ENCODE assay signal across 18 mouse cellular contexts in genomic region chr13:97175520-97176264, GRCm38 (mm10). TPM values are rescaled to one million over a fixed set of nuclear protein-coding genes. Genes with fewer than 3 reads are reported as not detected.
DNase-seq lines count a peak whose midpoint lies in the region; ATAC-seq and TF ChIP-seq lines count a peak whose summit lies in the region.
"Had no signal": no experiment of that assay in that cellular context is flagged by ENCODE, and none has a peak within 500 bp of the region (broad histone marks: within the 10 kb centered on the region; RNA-seq: fewer than 3 reads in every experiment).

No protein-coding gene starts in this region.

- H3K27me3 ChIP-seq in liver, embryonic 15.5 days, result no peaks in the 10 kb centered on the region
- H3K27me3 ChIP-seq in liver, postnatal 0 days (ENCODE audit: insufficient read depth, low read length), result no peaks in the 10 kb centered on the region
- no peaks in the 10 kb centered on the region for H3K27me3 ChIP-seq in intestine, embryonic 15.5 days (replicated peaks)
- H3K27me3 ChIP-seq: heart, embryonic 13.5 days; megakaryocyte, embryonic 14.5 days; stomach, embryonic 15.5 days had no signal

- intact Hi-C loops in heart, postnatal 25 days (cut with DNase I), result no loop called here
- intact Hi-C loops in left cerebral cortex, adult 2 months (cut with DNase I), result loop anchor here (10.0 kb wide), 1 partner anchor 1079 kb away; no protein-coding TSS in a partner anchor

- no peak for ATAC-seq in liver, embryonic 15.5 days (ENCODE audit: insufficient read depth)
- no peak for ATAC-seq in liver, postnatal 0 days
- peak; percentile 94 for ATAC-seq in intestine, embryonic 15.5 days
- ATAC-seq: hindbrain, embryonic 16.5 days had no signal

- peaks cover 81% of the 10 kb centered on the region for H3K36me3 ChIP-seq in liver, embryonic 15.5 days (replicated peaks)
- peaks cover 76% of the 10 kb centered on the region for H3K36me3 ChIP-seq in liver, postnatal 0 days (replicated peaks; ENCODE audit: insufficient read depth, low read length)
- peaks cover 44% of the 10 kb centered on the region for H3K36me3 ChIP-seq in intestine, embryonic 15.5 days

- no peak for TF ChIP-seq EP300 in liver, postnatal 0 days (IDR thresholded peaks at IDR 0.05; ENCODE audit: low read depth)

- 77% methylated on average over 10 of the region's 10 CpGs for WGBS in liver, embryonic 15.5 days (ENCODE audit: insufficient replicate concordance)
- WGBS in liver, postnatal 0 days (ENCODE audit: insufficient replicate concordance), result 68% methylated on average over 10 of the region's 10 CpGs
- 67% methylated on average over 10 of the region's 10 CpGs for WGBS in intestine, embryonic 15.5 days

- 0 out of 2 replicates have a peak overlapping the region, but pooled peaks have one; percentile 33 for H3K27ac ChIP-seq in liver, embryonic 15.5 days (replicated peaks)
- H3K27ac ChIP-seq in liver, postnatal 0 days (ENCODE audit: low read depth), result no peak overlapping the region
- peak overlapping the region; percentile 66 for H3K27ac ChIP-seq in intestine, embryonic 15.5 days
- H3K27ac ChIP-seq in left cerebral cortex, adult 2 months, result no peak overlapping the region; the same call in 1 of the 2 replicates
- H3K27ac ChIP-seq: embryonic facial prominence, embryonic 10.5 days; heart, embryonic 13.5 days; stomach, embryonic 15.5 days had no signal

- DNase-seq in liver, postnatal 0 days, result no peak
- peak; percentile 48 for DNase-seq in kidney, postnatal 10 days
- DNase-seq in yolk sac, embryonic 10.5 days (ENCODE audit: low spot score), result peak; percentile 85
- DNase-seq in heart, postnatal 25 days (ENCODE audit: low spot score), result no peak
- DNase-seq in left cerebral cortex, adult 2 months (ENCODE audit: extremely low spot score in 1 of 2, low spot score in 2 of 2), result no peak
- DNase-seq: cerebellum, adult 2 months; heart, adult 11 months; heart, postnatal 36 days; lung, embryonic 14.5 days; midbrain, embryonic 14.5 days; thymus, adult 2 months had no signal

- no peaks in the 10 kb centered on the region for H3K9me3 ChIP-seq in liver, embryonic 15.5 days (replicated peaks)
- H3K9me3 ChIP-seq in liver, postnatal 0 days (ENCODE audit: low read length), result no peaks in the 10 kb centered on the region
- H3K9me3 ChIP-seq in intestine, embryonic 15.5 days, result no peaks in the 10 kb centered on the region
- H3K9me3 ChIP-seq: embryonic facial prominence, embryonic 10.5 days; heart, embryonic 13.5 days; megakaryocyte, embryonic 14.5 days; stomach, embryonic 15.5 days had no signal

- no peak overlapping the region for H3K4me2 ChIP-seq in liver, embryonic 15.5 days
- no peak overlapping the region for H3K4me2 ChIP-seq in liver, postnatal 0 days (ENCODE audit: low read depth, low read length)
- H3K4me2 ChIP-seq in intestine, embryonic 15.5 days (replicated peaks), result no peak overlapping the region
- H3K4me2 ChIP-seq: heart, embryonic 13.5 days; lung, embryonic 14.5 days; stomach, embryonic 15.5 days had no signal

- no peak overlapping the region for H3K4me3 ChIP-seq in liver, embryonic 15.5 days (replicated peaks)
- no peak overlapping the region for H3K4me3 ChIP-seq in liver, postnatal 0 days (ENCODE audit: low read depth, low read length)
- H3K4me3 ChIP-seq in intestine, embryonic 15.5 days (replicated peaks), result no peak overlapping the region
- H3K4me3 ChIP-seq in left cerebral cortex, adult 2 months, result no peak overlapping the region
- H3K4me3 ChIP-seq: embryonic facial prominence, embryonic 10.5 days; heart, embryonic 13.5 days; megakaryocyte, embryonic 14.5 days; stomach, embryonic 15.5 days had no signal

- no peaks in the 10 kb centered on the region for H3K4me1 ChIP-seq in liver, embryonic 15.5 days (replicated peaks)
- no peaks in the 10 kb centered on the region for H3K4me1 ChIP-seq in liver, postnatal 0 days (ENCODE audit: insufficient read depth)
- no peaks in the 10 kb centered on the region for H3K4me1 ChIP-seq in intestine, embryonic 15.5 days (replicated peaks)
- H3K4me1 ChIP-seq: embryonic facial prominence, embryonic 10.5 days; heart, embryonic 13.5 days; stomach, embryonic 15.5 days had no signal

- TF ChIP-seq CTCF in liver, postnatal 0 days (IDR thresholded peaks at IDR 0.05; ENCODE audit: low read depth), result no peak
- no peak for TF ChIP-seq CTCF in left cerebral cortex, adult 2 months (IDR thresholded peaks at IDR 0.05)

- no peak overlapping the region for H3K9ac ChIP-seq in liver, embryonic 15.5 days
- no peak overlapping the region for H3K9ac ChIP-seq in liver, postnatal 0 days (replicated peaks)
- no peak overlapping the region for H3K9ac ChIP-seq in intestine, embryonic 15.5 days
- H3K9ac ChIP-seq: heart, embryonic 13.5 days; lung, embryonic 14.5 days; stomach, embryonic 15.5 days had no signal

RNA-seq across cellular contexts. Expression of gene Hexb, which starts 22.5 kb away (rescaled TPM):
- polyA plus RNA-seq in liver, embryonic 15.5 days (2015; fragmentation: Nextera tagmentation; extraction: Ambion mirVana), result 26.0 and 28.3 TPM in 2 replicates
- 21.2 and 22.0 TPM in 2 replicates for polyA plus RNA-seq in liver, postnatal 0 days (2015; fragmentation: Nextera tagmentation; extraction: Ambion mirVana)
- polyA plus RNA-seq in intestine, embryonic 15.5 days (2015; fragmentation: Nextera tagmentation; extraction: Ambion mirVana), result 93.1 and 94.7 TPM in 2 replicates
- 10 to 100 TPM; 20.8 to 23.2 TPM for total RNA-seq in heart, postnatal 25 days (2021)
- total RNA-seq in left cerebral cortex, adult 2 months (2021), result 100 to 1,000 TPM; 102 to 103 TPM

RNA-seq across cellular contexts. Expression of gene Gfm2, which starts 38.0 kb away (rescaled TPM):
- polyA plus RNA-seq in liver, embryonic 15.5 days (2015; fragmentation: Nextera tagmentation; extraction: Ambion mirVana), result 16.6 and 17.1 TPM in 2 replicates
- 9.9 and 11.0 TPM in 2 replicates for polyA plus RNA-seq in liver, postnatal 0 days (2015; fragmentation: Nextera tagmentation; extraction: Ambion mirVana)
- polyA plus RNA-seq in intestine, embryonic 15.5 days (2015; fragmentation: Nextera tagmentation; extraction: Ambion mirVana), result 34.6 and 35.7 TPM in 2 replicates
- total RNA-seq in heart, postnatal 25 days (2021), result 10 to 100 TPM; 49.0 to 51.3 TPM
- 10 to 100 TPM; 26.9 to 28.3 TPM for total RNA-seq in left cerebral cortex, adult 2 months (2021)

RNA-seq across cellular contexts. Expression of gene Nsa2, which starts 38.0 kb away (rescaled TPM):
- 19.2 and 20.7 TPM in 2 replicates for polyA plus RNA-seq in liver, embryonic 15.5 days (2015; fragmentation: Nextera tagmentation; extraction: Ambion mirVana)
- polyA plus RNA-seq in liver, postnatal 0 days (2015; fragmentation: Nextera tagmentation; extraction: Ambion mirVana), result 30.4 and 30.5 TPM in 2 replicates
- polyA plus RNA-seq in intestine, embryonic 15.5 days (2015; fragmentation: Nextera tagmentation; extraction: Ambion mirVana), result 54.5 and 58.9 TPM in 2 replicates
- total RNA-seq in heart, postnatal 25 days (2021), result 10 to 100 TPM; 42.8 to 43.9 TPM
- 10 to 100 TPM; 36.8 to 37.1 TPM for total RNA-seq in left cerebral cortex, adult 2 months (2021)

Comparison
In these comparisons a context has a peak if more than half of its experiments do, and no peak if none do; other contexts are left out.
1. H3K27ac ChIP-seq: peak in liver, embryonic 15.5 days (single experiment) and intestine, embryonic 15.5 days (single experiment); none in liver, postnatal 0 days (single experiment) and left cerebral cortex, adult 2 months (single experiment).
2. DNase-seq: peak in kidney, postnatal 10 days (single experiment) and yolk sac, embryonic 10.5 days (single experiment); none in liver, postnatal 0 days (single experiment), heart, postnatal 25 days (single experiment) and left cerebral cortex, adult 2 months (0 of 2).